Mouse (Mus musculus): Measurements from ENCODE around the gene Hist1h1c.
A peak's percentile ranks its signal among the peaks of the same experiment; 100 is the strongest.

DNA sequence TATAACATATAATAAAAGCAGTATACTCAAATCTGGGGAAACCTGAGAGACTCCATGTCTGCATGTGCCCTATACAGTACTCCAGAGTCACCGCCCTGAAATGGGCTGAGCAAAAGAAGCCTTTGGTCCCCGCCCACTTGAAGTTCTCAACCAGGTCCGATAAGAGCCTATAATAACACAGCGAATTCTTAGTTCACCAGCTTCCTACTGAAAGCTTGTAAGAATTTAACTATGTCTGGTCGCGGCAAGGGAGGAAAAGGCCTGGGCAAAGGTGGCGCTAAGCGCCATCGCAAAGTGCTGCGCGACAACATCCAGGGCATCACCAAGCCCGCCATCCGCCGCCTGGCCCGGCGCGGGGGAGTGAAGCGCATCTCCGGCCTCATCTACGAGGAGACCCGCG is 18.2 kb downstream of the Hist1h1c start, which contains the start of gene Hist1h4b:
- TF ChIP-seq CTCF (IDR thresholded peaks at IDR 0.05) (no peak), EP300 (IDR thresholded peaks at IDR 0.05; ENCODE audit: insufficient read depth, low read depth, low read length) (0 out of 2 replicates have a peak, but pooled peaks have one; percentile 25), POLR2A (IDR thresholded peaks at IDR 0.05; ENCODE audit: insufficient read depth, low read depth, low read length) (peak; percentile 90)
